Mouse (Mus musculus) E14TG2a.4 (cell line): ENCODE results near the gene Micu1.

Source experiments
- CTCF ChIP-seq: conservative IDR thresholded peaks from 2 replicates; pipeline ENCODE4 v1.5.1; 2014; ENCODE audit warnings: low read length
- NANOG ChIP-seq: IDR thresholded peaks from 2 replicates; pipeline ENCODE4 v1.6.1; 2014; ENCODE audit warnings: borderline replicate concordance, low read length, mixed read lengths
- POU5F1 ChIP-seq: IDR thresholded peaks from 2 replicates; pipeline ENCODE4 v1.6.1; 2014; ENCODE audit warnings: low read length, borderline replicate concordance

DNA sequence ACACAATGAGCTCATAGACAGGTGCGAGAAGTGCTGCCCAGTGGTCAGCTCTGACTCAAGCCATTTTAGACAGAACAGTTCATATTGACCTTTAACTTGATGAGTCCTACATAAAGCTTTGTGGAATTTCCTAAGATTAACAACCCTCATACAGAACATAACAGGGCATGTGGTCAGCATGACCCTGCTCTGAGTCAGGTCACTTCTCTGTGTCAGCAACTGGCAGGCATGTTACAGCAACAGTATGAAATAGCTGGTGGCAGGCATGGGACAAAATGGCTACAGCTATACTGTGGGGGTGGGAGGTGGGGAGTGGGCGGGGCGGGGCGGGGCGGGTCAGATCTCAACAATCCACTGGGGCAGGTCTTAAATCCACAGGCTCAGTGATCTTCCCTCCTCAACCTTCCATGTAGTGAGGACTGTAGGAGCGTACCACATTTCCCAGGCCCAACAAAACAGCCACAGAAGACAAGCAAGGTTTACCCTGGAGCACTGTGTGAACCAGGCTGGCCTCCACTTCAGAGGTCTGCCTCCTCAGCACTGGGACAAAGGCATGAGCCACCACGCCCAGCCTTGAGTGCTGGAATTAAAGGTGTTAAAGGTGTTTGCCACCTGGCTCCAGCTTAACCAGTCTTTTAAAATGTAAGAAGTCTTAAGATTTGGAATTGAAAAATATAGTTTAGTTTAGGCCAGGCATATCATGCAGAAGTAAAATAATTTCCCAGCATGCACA lies 119.2 kb downstream of the Micu1 start:
- TF ChIP-seq CTCF (no peak), NANOG (no peak), POU5F1 (no peak)
